Mouse (Mus musculus) cerebellum, postnatal 25 days (tissue): ENCODE results near the gene Gm20708.
"Not testable (repeated sequence)": the region's sequence is repeated elsewhere in the genome, so short reads cannot be mapped to it uniquely, and the experiment has no call there.

ENCODE experiments used
- DNase-seq, 2 experiments: peaks; one replicate each; pipeline ENCODE4 v3.0.0; 2021; ENCODE audit warnings: mixed read lengths in 2 of 2

Gm20708 gene

GRCm38 (mm10) chr11:117833509-117833908 is 24.0 kb downstream of the Gm20708 start:
- not testable (repeated sequence) for DNase-seq

- no peak for DNase-seq
These were observed 24.6 kb downstream of the Gm20708 start for GRCm38 (mm10) chr11:117834086-117834485.

- no peak for DNase-seq
These were observed 26.8 kb downstream of the Gm20708 start for GRCm38 (mm10) chr11:117836306-117836705.

GRCm38 (mm10) chr11:117838572-117838971 is 29.1 kb downstream of the Gm20708 start:
- DNase-seq: no peak

- no peak for DNase-seq
These were observed 29.6 kb downstream of the Gm20708 start for GRCm38 (mm10) chr11:117839021-117839420.

GRCm38 (mm10) chr11:117840910-117841309 is 31.4 kb downstream of the Gm20708 start:
- no peak for DNase-seq

GRCm38 (mm10) chr11:117843434-117843833 is 34.0 kb downstream of the Gm20708 start:
- DNase-seq: no peak

GRCm38 (mm10) chr11:117844997-117845396 is 35.5 kb downstream of the Gm20708 start:
- no peak for DNase-seq

GRCm38 (mm10) chr11:117845651-117846050 is 36.2 kb downstream of the Gm20708 start:
- DNase-seq: no peak

GRCm38 (mm10) chr11:117846640-117847039 is 37.2 kb downstream of the Gm20708 start:
- no peak for DNase-seq

- DNase-seq: no peak
These were observed 38.2 kb downstream of the Gm20708 start for GRCm38 (mm10) chr11:117847593-117848215.

- DNase-seq: no peak
These were observed 39.0 kb downstream of the Gm20708 start for GRCm38 (mm10) chr11:117848271-117848984.

- DNase-seq: peak; percentile 96 to 98
These were observed 39.7 kb downstream of the Gm20708 start, which contains the start of gene Birc5 for GRCm38 (mm10) chr11:117848985-117849671. Gene Birc5 (plus strand): TSS chr11:117849251.

- DNase-seq: no peak
These were observed 43.4 kb downstream of the Gm20708 start for GRCm38 (mm10) chr11:117852875-117853274.

- no peak for DNase-seq
These were observed 44.8 kb downstream of the Gm20708 start for GRCm38 (mm10) chr11:117854241-117854640.

- no peak for DNase-seq
These were observed 45.9 kb downstream of the Gm20708 start for GRCm38 (mm10) chr11:117855360-117855759.

GRCm38 (mm10) chr11:117855975-117856374 is 46.5 kb downstream of the Gm20708 start:
- DNase-seq: no peak

- no peak for DNase-seq
These were observed 48.0 kb downstream of the Gm20708 start for GRCm38 (mm10) chr11:117857462-117857861.

GRCm38 (mm10) chr11:117858392-117858791 is 48.9 kb downstream of the Gm20708 start:
- DNase-seq: no peak

- no peak for DNase-seq
These were observed 51.1 kb downstream of the Gm20708 start, which contains the start of gene Tmem235 for GRCm38 (mm10) chr11:117860601-117861000. Gene Tmem235 (plus strand): TSS chr11:117860752.

GRCm38 (mm10) chr11:117863174-117863856 is 53.8 kb downstream of the Gm20708 start:
- DNase-seq: no peak

GRCm38 (mm10) chr11:117864805-117865204 is 55.3 kb downstream of the Gm20708 start:
- DNase-seq: no peak

GRCm38 (mm10) chr11:117865988-117866387 is 56.5 kb downstream of the Gm20708 start:
- DNase-seq: no peak
